Mouse (Mus musculus) spleen, adult 18-20 months (tissue): ENCODE data around the gene Os9.

Experiments
- DNase-seq, 2 experiments: peaks; one replicate each; pipeline ENCODE4 v3.0.0; 2022; ENCODE audit warnings: mixed read lengths in 2 of 2

The Os9 gene

DNA sequence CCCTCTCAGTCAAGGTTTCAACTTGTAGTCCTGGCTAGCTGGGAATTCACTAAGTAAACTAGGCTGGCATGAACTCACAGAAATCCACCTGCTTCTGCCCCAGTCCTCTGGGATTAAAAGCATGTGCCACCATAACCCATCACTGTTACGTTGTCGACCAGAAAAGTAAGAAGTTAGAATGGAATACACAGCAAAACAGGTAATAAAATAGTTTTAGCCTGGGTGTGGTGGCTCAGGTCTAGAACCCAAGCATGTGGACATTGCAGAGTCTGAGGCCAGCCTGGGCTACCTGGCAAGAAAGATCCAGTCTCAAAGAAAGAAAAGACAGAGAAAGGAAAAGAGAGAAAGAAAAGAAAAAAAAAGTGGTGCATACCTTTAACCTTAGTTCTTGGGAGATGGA lies 59.4 kb downstream of the Os9 start:
- DNase-seq = no peak

DNA sequence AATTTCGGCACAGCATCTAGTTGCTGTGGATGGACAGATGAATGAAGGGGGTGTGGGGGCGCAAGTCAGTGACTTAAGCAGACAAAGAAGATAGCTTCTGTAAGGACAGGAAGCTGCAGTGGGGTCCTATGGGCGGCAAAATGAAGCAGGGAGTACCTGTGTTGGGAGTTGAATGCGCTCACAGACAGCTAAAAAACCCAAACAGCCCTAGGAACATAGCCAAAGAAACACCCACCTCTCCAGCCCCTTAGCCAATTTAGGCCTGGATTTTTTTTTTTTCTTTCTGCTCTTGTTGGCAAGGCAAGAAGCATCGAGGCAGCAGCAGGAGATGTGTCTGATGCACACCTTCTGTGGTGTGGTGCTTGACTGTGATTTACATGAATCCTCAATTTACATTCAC lies 59.8 kb downstream of the Os9 start:
- peak in 1 of 2 experiments; percentile 3 for DNase-seq

DNA sequence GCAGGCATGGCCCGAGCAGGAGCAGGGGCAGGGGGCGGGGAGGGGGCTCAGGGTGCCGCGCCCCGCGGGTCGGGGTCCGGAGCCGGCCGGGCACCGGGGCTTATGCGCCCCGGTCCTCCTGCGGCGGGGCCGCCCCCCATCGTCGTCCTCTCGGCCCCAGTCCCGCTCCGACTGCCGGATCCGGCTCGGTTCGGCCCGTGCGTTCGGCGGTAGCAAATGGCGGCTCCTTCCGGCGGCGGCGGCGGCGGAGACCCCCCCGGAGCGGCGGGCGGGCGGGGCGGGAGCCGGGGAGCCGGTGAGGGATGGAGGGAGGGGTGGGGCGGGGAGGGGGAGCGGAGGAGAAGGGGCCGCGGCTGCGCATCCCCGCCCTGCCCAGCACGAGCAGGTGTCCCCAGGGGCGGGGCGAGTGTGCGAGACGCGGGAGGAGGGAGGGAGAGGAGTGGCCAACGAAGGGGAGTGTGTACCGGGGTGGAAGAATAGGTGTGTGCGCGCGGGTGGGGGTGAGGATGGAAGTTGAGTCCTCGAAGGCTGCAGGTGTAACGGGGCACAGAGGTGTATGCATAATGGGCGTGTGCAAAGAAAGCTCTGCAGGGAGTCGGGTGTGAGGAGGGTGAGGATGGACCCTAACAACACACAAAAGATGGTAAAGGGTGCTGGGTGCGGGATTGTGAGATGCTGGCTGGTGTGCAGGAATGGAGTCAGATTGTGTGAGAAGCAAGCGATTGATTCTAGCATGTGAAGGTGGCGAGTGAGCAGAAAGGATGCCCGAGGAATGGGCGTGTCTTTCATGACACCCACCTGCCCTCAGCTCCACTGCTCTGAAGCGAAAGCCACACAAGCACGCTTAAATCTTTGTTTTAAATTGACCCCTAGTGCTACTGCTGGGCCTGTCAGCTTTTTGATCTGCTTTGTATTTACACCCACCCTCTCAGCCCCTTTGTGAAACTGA lies 60.7 kb downstream of the Os9 start, which contains the start of gene March9:
March9 (minus strand) TSS at position 217 of the 949 bp plus-strand sequence.
- DNase-seq = peak; percentile 76 to 77

DNA sequence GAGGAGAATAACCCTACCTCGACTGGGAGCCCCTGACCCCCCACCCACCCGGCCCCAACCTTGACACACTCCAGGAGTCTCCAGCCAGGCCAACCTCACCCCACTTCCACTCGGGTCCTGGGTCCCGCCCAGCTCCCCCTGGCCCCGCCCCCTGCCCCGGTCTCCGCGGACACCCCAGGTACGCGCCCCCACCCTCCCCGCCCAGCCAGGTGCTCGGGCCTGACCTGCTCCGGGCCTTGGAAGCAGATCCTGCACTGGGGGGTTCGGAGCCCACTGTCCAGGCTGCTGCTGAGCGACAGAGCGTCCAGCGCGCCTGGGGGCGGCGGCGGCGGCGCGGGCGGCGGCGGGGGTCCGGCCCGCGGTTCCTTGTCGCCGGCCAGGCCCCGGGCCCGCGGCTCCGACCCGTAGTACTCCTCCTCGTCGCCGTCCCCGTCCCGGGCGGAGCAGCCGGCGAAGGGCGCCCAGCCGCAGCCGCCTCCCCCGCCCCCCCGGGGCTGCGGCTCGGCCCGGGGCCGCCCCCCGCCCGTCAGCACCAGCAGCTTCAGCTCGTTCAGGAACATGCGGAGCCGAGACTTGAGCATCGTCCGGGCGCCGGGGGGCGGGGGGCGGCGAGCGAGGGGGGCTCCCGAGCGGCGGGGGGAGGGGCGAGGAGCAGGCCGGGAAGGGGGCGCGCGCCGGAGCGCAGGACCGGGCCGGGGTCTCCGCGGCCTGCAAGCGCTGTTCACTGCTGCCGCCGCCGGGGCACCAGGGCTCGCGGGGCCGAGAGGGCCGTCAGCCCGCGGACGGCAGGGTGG lies 61.6 kb downstream of the Os9 start:
- DNase-seq = no peak

DNA sequence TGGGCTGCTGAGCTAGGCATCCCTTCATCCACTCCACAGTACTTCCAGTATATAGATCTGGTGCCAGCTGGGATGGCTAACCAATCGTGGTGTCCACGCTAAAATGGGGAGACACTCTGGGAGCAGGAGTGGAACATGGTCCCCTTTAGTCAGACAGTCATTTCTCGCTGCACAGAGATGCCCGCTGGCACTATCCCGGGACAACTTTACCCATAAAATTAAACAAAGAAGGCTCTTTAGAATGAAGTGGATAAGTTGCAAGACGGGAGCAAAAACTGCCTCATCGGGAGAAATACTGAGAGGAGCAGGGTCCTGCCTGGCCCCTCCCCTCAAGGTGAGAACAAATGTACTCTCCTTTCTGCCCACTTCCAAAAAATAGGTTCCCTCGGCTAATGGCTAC lies 62.2 kb downstream of the Os9 start:
- no peak for DNase-seq

DNA sequence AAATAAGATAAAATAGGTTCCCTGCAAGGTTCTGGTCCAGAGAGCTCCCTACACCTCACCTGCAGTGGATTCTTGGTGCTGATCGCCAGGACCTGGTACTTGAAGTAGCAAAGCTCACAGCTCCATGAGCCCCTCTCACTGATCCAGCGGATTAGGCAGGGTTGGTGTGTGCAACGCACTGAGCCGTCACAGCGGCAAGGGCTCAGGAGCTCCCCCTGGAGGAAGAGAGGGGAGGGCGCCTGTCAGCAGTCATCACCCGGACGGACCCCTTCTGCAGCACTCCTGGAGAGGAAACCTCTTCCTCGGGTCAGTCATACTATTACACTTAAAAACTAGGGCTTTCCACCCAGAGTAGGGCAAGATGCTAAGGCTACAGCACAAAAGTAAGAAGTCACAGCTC lies 62.8 kb downstream of the Os9 start:
- peak; percentile 58 to 79 for DNase-seq

DNA sequence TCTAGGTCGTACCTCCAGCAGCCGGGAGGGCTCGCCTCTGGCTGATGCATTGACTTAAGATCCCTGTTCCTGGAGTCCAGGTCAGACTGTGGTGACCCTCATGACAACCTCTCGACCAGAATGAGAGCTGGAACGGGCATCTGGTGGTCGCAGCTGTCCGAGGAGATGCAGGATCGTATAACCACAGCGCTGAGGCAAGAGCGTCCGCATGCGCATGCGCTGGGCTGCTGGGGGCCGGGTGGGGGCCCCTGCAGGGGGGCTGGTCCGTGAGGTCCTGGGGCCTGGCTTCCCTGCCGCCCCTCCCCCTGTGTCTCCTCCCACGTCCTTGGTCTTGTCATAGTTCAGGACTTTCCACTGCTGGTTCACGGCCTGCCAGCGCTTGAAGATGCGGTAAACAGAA lies 64.4 kb downstream of the Os9 start:
- peak in 1 of 2 experiments; percentile 6 for DNase-seq

DNA sequence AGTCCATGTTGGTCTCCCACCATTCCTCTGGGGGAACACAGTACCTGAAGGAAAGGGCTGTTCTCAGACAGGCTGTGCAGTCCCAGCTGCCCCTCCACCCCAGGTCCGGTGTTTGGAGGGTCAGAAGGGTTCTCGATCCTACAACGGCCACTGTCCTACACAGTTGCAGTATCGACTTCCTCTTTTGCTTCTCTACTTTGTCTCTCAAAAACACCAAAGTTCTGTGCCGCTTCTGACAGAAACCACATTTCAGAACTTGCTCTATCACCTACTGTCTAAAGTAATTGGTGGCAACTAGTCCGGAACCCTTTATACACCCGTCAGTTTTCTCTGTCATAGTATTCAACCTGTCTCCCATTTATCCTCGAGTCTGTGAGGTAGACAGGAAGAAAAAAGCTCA lies 65.5 kb downstream of the Os9 start:
- no peak for DNase-seq

DNA sequence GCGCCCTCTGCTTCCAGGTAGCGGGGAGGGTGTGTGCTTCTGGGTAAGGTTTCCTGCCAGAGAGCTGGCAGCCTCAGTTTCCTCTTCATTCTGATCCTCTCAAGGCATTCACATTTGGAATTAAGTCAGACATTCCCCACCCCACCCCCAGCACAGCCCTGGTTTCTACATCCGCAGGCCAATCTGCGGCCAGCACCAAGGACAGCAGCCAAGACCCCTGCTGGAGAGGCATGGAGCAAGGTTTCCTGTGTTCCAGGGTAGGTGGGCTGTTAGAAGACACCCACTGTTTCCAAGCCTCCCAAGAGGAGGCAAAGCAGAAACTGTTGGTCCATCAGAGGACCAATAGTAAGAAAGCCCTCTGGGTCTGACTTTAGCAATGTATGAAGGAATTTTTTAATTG lies 66.3 kb downstream of the Os9 start:
- no peak for DNase-seq

DNA sequence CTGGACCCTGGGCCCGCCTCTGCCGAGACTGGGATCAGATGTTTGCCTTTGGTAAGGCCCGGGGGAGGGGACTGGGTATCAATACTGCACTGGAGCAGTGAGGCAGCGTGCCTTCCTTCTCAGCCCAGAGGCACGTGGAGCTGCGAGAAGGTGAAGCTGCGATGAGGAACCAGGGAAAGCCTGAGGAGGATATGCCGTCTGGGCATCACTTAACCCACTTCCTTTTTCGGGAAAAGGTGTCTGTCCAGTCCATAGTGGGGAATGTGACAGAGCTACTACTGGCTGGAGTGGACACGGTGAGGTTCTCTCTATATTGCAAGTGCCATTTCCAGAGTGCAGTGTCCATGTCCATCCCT lies 70.8 kb downstream of the Os9 start:
- no peak for DNase-seq

DNA sequence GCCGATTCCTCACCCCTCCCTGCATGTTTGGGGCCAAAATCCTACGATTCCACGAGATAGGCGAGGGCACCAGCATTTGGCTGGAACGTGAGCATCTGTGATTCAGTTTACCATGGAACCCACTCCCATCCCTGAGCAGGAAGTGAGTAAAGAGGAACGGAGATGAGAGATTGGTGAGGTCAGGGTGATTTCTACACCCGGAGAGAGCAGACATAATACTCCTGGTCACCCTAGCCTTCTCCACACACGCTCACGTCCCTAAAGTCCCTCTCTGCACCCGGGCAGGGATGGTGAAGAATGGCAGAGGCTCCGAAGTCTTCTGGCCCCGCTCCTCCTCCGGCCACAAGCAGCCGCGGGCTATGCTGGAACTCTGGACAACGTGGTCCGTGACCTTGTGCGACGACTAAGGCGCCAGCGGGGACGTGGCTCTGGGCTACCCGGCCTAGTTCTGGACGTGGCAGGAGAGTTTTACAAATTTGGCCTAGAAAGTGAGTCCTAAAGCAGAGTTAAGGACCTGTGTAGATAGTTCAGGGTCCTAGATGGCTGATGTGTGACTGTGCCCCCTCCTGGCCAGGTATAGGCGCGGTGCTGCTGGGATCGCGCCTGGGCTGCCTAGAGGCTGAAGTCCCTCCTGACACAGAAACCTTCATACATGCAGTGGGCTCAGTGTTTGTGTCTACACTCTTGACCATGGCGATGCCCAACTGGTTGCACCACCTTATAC lies 71.4 kb downstream of the Os9 start:
- no peak for DNase-seq

DNA sequence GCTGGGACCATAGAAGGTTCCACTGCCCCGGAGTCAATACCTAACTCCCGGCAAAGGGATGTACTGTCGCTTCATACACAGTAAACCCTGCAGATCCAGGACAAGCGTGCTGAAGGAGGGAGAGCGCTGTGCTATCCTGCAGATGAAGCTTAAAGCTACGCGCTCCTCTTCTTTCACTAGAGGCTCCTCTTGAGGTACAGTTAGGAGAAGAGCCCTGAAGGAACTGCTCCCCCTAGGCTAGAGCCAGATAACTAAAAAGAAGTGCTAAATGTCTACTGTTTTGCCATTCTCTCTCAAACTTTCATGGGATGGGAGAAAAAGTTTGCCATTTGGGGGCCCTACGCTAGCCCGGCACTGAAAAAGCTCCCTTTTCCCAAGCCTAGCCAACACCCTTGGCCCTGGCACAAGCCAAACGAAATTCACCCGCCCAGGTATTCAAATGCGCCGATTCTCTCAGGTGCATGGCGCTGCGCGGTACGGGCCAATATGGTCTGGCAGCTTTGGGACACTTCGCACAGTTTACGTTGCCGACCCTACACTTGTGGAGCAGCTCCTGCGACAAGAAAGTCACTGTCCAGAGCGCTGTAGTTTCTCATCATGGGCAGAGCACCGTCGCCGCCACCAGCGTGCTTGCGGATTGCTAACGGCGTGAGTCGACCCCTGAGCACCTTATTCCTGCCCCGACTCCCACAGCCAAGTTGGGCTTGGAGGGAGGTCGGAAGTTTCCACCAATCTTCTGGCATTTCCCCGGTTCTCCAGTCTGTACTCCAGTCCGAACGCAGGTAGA lies 72.1 kb downstream of the Os9 start:
- no peak for DNase-seq

DNA sequence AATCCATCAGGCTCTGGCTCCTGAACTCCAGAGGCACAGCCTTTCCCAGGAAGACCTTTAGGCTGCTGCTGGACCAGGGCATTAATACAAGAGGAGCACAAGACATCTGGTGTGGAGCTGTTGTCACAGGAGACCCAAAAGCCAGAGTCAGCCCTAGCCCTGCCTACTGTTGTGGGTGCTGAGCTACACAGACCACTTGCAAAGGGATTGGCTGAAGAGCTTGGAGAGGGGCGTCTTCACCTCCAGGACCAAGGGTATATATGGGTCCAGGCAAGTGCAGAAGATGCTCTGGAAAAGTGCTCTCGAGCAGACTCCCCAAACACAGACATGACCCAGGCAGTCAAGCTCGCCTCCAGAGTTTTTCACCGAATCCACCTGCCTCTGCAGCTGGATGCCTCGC lies 73.0 kb downstream of the Os9 start, which contains the start of gene Cyp27b1:
Cyp27b1 (plus strand) TSS at position 297 of the 400 bp plus-strand sequence.
- no peak for DNase-seq
